Mouse (Mus musculus) MEL (cell line): ENCODE results near the gene Sox5.

Experiments
- CTCF ChIP-seq, 3 experiments: IDR thresholded peaks in 2 of 3; conservative IDR thresholded peaks in 1 of 3; 2 replicates each; pipeline ENCODE4 v1.5.1; 2011 to 2012; ENCODE audit warnings: low read length in 3 of 3, low read depth in 2 of 3, mild to moderate bottlenecking in 2 of 3, improper control_type of control experiment in 1 of 3, inconsistent platforms in 1 of 3, mixed read lengths in 1 of 3, moderate library complexity in 1 of 3; ENCODE audit not compliant: control insufficient read depth in 1 of 3, insufficient read depth in 1 of 3, poor library complexity in 1 of 3, severe bottlenecking in 1 of 3
- MAFK ChIP-seq: IDR thresholded peaks from 2 replicates; pipeline ENCODE4 v1.6.1; 2011; ENCODE audit warnings: low read depth, mild to moderate bottlenecking, low read length, improper control_type of control experiment, borderline replicate concordance
- POLR2A ChIP-seq, 2 experiments: IDR thresholded peaks; 2 replicates each; pipeline ENCODE4 v1.6.1; 2011 to 2012; ENCODE audit warnings: low read length in 2 of 2, mild to moderate bottlenecking in 2 of 2, control low read depth in 1 of 2, improper control_type of control experiment in 1 of 2, low read depth in 1 of 2, moderate library complexity in 1 of 2; ENCODE audit not compliant: control insufficient read depth in 1 of 2, insufficient read depth in 1 of 2, poor library complexity in 1 of 2
- TBP ChIP-seq: IDR thresholded peaks from 2 replicates; pipeline ENCODE4 v1.8.0; 2011; ENCODE audit warnings: low read depth, low read length, improper control_type of control experiment

DNA sequence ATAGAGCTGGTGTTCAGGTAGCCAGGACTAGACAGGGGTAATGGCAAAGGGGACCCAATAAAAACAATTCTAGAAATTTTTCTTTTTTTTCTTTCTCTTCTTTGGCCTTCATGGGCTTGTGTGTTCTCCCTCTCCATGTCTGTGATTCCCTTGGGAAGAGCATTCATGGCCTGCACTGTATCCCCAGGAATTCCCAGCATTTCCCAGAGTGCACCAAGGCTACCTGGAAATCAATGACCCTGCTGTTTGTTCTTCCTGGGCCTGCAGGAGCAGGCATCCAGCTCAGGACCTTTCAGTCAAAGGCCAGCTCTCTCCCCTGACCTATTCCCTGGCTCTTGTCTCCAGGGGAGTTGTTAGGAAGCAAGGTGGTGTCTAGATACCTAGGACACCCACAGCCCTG, 1.5 kb upstream of the Sox5 start:
- TF ChIP-seq POLR2A (IDR thresholded peaks at IDR 0.05; ENCODE audit: control insufficient read depth in 1 of 2, insufficient read depth in 1 of 2, low read depth in 1 of 2, low read length in 2 of 2, poor library complexity in 1 of 2) (no peak), CTCF (IDR thresholded peaks at IDR 0.05 in 2 of 3, conservative IDR thresholded peaks at IDR 0.05 in 1 of 3; ENCODE audit: control insufficient read depth in 1 of 3, insufficient read depth in 1 of 3, low read depth in 2 of 3, low read length in 3 of 3, poor library complexity in 1 of 3, severe bottlenecking in 1 of 3) (no peak), TBP (no peak), MAFK (no peak)
